Mouse (Mus musculus): Measurements from ENCODE around the gene Wdr43. TPM values are rescaled to one million over a fixed set of nuclear protein-coding genes. Genes with fewer than 3 reads are reported as not detected.

Gene Wdr43
- polyA plus RNA-seq, 1 experiment from 2014 or later: 67.4 TPM

DNA sequence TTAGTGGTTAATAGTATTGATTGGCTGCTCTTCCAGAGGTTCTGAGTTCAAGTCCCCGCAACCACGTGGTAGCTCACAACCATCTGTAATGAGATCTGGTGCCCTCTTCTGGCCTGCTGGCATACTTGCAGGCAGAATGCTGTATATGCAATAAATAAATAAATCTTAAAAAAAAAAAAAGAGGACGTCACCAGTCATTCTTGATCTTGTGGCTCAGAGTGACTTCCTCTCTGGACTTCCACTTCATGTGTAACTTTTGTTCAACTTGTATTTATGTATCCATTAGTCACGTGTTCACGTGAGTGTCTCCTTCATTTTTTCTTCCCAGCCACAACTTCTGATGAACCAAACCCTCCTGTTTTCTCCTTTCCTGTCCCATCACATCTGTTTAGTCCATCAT, 53.8 kb downstream of the Wdr43 start:
- H3K9me3 ChIP-seq (replicated peaks): no peaks in the 10 kb centered on the region
- H3K9ac ChIP-seq: no peak overlapping the region
- no peaks in the 10 kb centered on the region for H3K27me3 ChIP-seq
- H3K4me2 ChIP-seq (replicated peaks): no peak overlapping the region
- 88% methylated on average over 5 of the region's 5 CpGs for WGBS
- no peaks in the 10 kb centered on the region for H3K36me3 ChIP-seq
- H3K27ac ChIP-seq: no peak overlapping the region
- ATAC-seq (ENCODE audit: low FRiP score): no peak
- H3K4me1 ChIP-seq: no peaks in the 10 kb centered on the region
- no peak overlapping the region for H3K4me3 ChIP-seq

- WGBS: 45% methylated on average over 17 of the region's 17 CpGs
- ATAC-seq (ENCODE audit: low FRiP score): no peak
- H3K4me2 ChIP-seq (replicated peaks): no peak overlapping the region
Measured at GRCm38 (mm10) chr17:71671840-71672546, 56.3 kb downstream of the Wdr43 start.

GRCm38 (mm10) chr17:71673092-71673491, 57.4 kb downstream of the Wdr43 start, which contains the start of gene Togaram2:
Gene Togaram2 (plus strand): TSS chr17:71673261.
- Histone ChIP-seq H3K4me3 (no peak within 1 kb of the TSS), H3K9me3 (replicated peaks) (no peaks in the 10 kb centered on the region), H3K27me3 (no peaks in the 10 kb centered on the region), H3K4me1 (no peaks in the 10 kb centered on the region), H3K36me3 (no peaks in the 10 kb centered on the region), H3K9ac (no peak within 1 kb of the TSS), H3K4me2 (replicated peaks) (no peak within 1 kb of the TSS), H3K27ac (no peak within 1 kb of the TSS)
- no peak for ATAC-seq (ENCODE audit: low FRiP score)
- 51% methylated on average over 9 of the region's 9 CpGs for WGBS

More at GRCm38 (mm10) chr17:71671840-71672546, 56.3 kb downstream of the Wdr43 start:
- Histone ChIP-seq H3K4me3 (no peak overlapping the region), H3K36me3 (no peaks in the 10 kb centered on the region), H3K9me3 (replicated peaks) (no peaks in the 10 kb centered on the region), H3K9ac (no peak overlapping the region), H3K27me3 (no peaks in the 10 kb centered on the region), H3K27ac (no peak overlapping the region), H3K4me1 (no peaks in the 10 kb centered on the region)

DNA sequence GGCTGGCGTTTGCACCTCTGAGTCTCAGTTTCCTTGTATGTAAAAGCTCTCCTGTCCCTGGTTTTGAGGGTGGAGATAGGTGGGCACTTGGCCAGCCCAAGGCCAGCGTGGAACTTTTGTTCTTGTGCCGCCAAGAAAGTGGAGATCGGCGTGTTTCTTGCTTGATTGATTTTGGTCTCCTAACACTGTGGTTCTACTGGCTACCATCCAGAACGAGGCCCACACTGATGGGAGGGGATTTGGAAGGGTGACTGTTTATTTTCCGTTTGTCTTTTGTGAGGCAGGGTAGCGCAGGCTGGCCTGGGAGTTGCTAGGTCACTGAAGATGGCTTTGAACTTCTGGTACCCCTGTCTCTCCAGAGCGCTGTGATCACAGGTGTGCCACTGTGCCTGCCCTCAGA, 58.2 kb downstream of the Wdr43 start:
- 74% methylated on average over 9 of the region's 9 CpGs for WGBS
- ATAC-seq (ENCODE audit: low FRiP score): no peak
- Histone ChIP-seq H3K27ac (no peak overlapping the region), H3K4me3 (no peak overlapping the region), H3K4me2 (replicated peaks) (no peak overlapping the region), H3K9me3 (replicated peaks) (no peaks in the 10 kb centered on the region), H3K27me3 (no peaks in the 10 kb centered on the region), H3K4me1 (no peaks in the 10 kb centered on the region), H3K36me3 (no peaks in the 10 kb centered on the region), H3K9ac (no peak overlapping the region)

DNA sequence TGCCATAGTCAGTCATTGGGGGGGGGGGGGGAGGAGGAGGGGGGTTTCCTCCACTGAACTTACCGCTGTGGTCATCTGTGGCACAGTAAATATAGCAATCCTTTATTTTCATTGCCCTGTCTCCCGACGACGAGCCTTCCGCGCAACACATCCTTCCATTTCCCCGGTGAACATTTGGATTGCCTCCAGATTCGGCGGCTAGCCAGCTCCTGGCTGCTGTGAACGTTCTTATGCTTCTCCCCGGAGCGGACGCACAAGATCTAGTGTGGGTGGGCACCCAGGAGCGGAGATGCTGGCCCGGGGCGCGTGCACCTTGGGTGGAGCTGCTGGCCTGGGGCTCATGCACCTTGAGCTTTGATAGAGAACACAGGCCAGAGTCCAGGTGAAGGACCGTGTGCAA, 59.2 kb downstream of the Wdr43 start:
- no peaks in the 10 kb centered on the region for H3K4me1 ChIP-seq

DNA sequence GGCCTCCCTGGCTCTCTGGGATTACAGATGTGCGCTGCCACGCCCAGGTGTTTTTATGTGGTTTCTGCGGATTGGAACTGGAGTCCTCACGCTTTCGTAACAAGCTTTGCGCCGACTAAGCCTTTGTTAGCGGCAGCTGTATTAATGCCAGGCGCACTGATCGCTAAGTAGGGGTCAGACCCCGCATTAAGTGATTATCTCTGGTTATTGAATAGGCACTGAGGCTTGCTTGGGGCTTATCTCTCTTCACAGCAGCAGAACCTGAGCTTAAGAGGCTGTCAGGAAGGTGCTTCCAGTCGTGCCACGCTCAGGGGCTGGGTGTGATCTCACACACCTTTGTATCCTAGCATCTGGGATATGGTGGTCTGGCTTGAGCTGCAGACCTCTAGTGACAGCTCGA, 66.0 kb downstream of the Wdr43 start:
- Histone ChIP-seq H3K27me3 (no peaks in the 10 kb centered on the region), H3K4me1 (no peaks in the 10 kb centered on the region), H3K36me3 (no peaks in the 10 kb centered on the region), H3K4me3 (no peak overlapping the region), H3K9me3 (replicated peaks) (no peaks in the 10 kb centered on the region), H3K27ac (no peak overlapping the region), H3K9ac (no peak overlapping the region), H3K4me2 (replicated peaks) (no peak overlapping the region)
- ATAC-seq (ENCODE audit: low FRiP score): no peak
- 89% methylated on average over 14 of the region's 14 CpGs for WGBS

More for the DNA sequence above, 59.2 kb downstream of the Wdr43 start:
- Histone ChIP-seq H3K4me2 (replicated peaks) (no peak overlapping the region), H3K36me3 (no peaks in the 10 kb centered on the region), H3K27me3 (no peaks in the 10 kb centered on the region), H3K9me3 (replicated peaks) (no peaks in the 10 kb centered on the region), H3K9ac (no peak overlapping the region), H3K4me3 (no peak overlapping the region), H3K27ac (no peak overlapping the region)
- ATAC-seq (ENCODE audit: low FRiP score): no peak
- WGBS: 90% methylated on average over 18 of the region's 18 CpGs

DNA sequence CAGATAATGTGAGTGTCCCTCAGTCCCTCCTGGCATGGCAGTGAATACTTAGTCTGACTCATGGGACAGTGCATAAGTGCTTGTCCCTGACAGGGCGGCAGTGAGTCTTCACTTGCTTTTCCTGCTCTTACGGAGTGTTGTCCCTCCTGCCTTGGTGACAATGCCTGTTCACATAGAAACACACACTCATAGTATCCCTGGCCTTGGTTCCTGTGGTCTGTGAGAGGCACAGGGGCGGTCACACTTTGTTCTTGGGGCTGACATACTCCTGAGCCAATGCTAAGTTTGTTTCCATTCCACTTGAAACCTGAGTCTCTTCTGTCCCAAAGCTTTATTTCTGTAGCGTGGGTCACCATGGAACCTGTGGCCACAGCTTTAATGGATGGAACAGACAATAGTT, 66.7 kb downstream of the Wdr43 start:
- no peak for ATAC-seq (ENCODE audit: low FRiP score)
- H3K27ac ChIP-seq: no peak overlapping the region
- 88% methylated on average over 4 of the region's 4 CpGs for WGBS

DNA sequence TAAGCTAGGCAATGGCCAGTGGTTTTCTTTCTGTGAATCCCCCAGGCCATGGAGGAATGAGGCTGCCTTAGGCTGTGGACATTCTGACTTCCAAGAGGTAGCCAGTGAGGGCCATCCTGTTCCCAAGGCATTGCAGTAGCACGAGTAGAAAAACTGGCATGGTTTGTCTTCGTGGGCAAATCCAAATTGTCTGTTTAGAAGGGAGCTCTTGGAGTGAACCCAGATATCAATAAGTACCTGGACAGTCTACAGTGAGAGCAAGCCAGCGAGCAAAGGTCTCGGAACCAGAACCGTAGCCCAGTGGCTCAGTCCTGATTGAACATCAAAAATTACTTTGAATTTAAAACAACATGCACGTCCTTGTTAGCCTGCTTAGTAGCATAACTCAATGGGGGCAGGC, 67.6 kb downstream of the Wdr43 start:
- 91% methylated on average over 6 of the region's 6 CpGs for WGBS
- ATAC-seq (ENCODE audit: low FRiP score): no peak
- no peaks in the 10 kb centered on the region for H3K36me3 ChIP-seq
- H3K4me1 ChIP-seq: no peaks in the 10 kb centered on the region
- no peaks in the 10 kb centered on the region for H3K9me3 ChIP-seq (replicated peaks)
- H3K27me3 ChIP-seq: 0 out of 2 replicates have a peak, but pooled peaks cover 3% of the 10 kb centered on the region
- H3K4me2 ChIP-seq (replicated peaks): no peak overlapping the region
- no peak overlapping the region for H3K9ac ChIP-seq
- no peak overlapping the region for H3K4me3 ChIP-seq
- no peak overlapping the region for H3K27ac ChIP-seq

More for the DNA sequence above, 66.7 kb downstream of the Wdr43 start:
- H3K27me3 ChIP-seq: 0 out of 2 replicates have a peak, but pooled peaks cover under 1% of the 10 kb centered on the region
- H3K4me1 ChIP-seq: no peaks in the 10 kb centered on the region
- no peaks in the 10 kb centered on the region for H3K36me3 ChIP-seq
- H3K4me2 ChIP-seq (replicated peaks): no peak overlapping the region
- no peak overlapping the region for H3K9ac ChIP-seq
- H3K4me3 ChIP-seq: no peak overlapping the region
- no peaks in the 10 kb centered on the region for H3K9me3 ChIP-seq (replicated peaks)

DNA sequence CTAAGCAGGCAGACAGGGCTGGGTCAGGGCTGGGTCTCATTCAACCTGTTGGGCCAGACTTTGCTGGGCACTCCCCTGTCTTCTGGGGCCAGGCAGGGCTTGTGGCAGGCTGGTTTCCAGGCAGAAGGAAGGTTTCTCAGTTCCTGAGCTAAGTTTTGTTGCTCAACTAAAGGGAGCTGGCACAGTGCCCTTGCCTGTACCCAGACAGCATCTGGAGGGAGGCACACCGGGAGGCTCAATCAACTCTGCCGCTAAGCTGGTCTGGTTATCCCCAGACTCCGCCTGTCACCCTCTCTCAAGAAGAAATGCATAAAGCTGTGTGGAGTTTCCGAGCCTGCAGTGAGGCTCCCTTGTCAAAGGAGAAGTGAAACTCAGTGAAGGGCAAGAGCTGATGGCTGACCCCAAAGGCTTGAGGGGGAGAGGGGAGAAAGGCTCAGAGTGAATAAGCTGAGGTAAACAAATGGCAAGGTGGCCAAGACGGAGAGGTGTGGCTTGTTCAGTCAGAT, 68.5 kb downstream of the Wdr43 start:
- Histone ChIP-seq H3K4me3 (no peak overlapping the region), H3K36me3 (no peaks in the 10 kb centered on the region), H3K9me3 (replicated peaks) (no peaks in the 10 kb centered on the region), H3K4me1 (no peaks in the 10 kb centered on the region), H3K27me3 (0 out of 2 replicates have a peak, but pooled peaks cover 3% of the 10 kb centered on the region), H3K9ac (no peak overlapping the region), H3K27ac (no peak overlapping the region), H3K4me2 (replicated peaks) (no peak overlapping the region)
- WGBS: 53% methylated on average over 5 of the region's 5 CpGs
- no peak for ATAC-seq (ENCODE audit: low FRiP score)

DNA sequence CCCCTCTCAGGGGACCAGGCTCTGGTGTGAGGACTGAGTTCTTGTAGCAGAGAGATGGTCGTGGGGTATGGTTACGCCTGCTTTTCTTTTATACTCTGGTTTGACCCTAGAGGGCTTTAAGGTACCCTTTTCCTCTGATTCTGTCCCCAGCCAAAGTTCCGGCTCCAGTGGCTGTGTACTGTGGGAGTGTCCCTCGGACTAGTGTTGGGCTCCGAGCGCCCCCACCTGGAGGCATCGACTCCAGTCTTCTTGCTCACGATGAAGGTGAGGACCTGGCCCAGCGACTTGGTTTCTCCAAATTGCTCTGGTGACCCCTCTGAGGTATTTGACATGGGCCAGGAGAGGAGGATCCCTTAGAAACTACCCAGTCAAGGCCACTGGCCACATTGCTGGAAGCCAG, 71.7 kb downstream of the Wdr43 start:
- H3K4me1 ChIP-seq: peaks cover 5% of the 10 kb centered on the region; the same call in 1 of the 2 replicates
- no peak overlapping the region for H3K27ac ChIP-seq
- 71% methylated on average over 9 of the region's 9 CpGs for WGBS
- H3K9ac ChIP-seq: no peak overlapping the region
- no peak overlapping the region for H3K4me2 ChIP-seq (replicated peaks)
- H3K4me3 ChIP-seq: no peak overlapping the region
- no peak for ATAC-seq (ENCODE audit: low FRiP score)
- no peaks in the 10 kb centered on the region for H3K9me3 ChIP-seq (replicated peaks)
- H3K27me3 ChIP-seq: 0 out of 2 replicates have a peak, but pooled peaks cover 3% of the 10 kb centered on the region
- H3K36me3 ChIP-seq: no peaks in the 10 kb centered on the region

- H3K9me3 ChIP-seq (replicated peaks): no peaks in the 10 kb centered on the region
Measured at GRCm38 (mm10) chr17:71689903-71690302, 74.2 kb downstream of the Wdr43 start.

DNA sequence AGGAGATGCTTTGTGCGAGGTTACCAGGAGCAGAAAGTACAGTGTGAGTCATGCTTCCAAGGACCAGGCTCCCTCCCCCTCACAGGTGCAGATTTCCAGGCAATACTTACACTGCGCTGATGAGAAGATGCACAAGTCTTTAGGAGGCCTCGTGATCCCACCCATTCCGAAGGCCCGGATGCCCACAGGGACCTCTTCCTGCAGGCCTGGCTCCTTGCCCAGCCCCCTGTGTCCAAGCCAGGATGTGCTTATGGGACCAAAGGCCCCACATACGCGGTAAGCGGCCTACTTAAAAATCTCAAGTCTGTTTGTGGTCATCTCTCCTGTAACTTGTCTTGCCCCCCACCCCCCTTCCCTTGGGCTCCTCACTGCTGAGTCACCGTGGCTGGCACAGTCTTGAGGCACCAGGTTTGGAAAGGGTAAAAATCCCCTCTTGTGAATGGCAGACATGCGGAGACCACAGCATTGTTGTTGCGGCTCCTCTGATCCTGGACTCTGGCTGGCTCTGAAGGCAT, 75.7 kb downstream of the Wdr43 start:
- 77% methylated on average over 11 of the region's 11 CpGs for WGBS

More at GRCm38 (mm10) chr17:71689903-71690302, 74.2 kb downstream of the Wdr43 start:
- Histone ChIP-seq H3K9ac (no peak overlapping the region), H3K4me3 (no peak overlapping the region), H3K4me1 (peaks cover 13% of the 10 kb centered on the region; the same call in 1 of the 2 replicates), H3K27me3 (0 out of 2 replicates have a peak, but pooled peaks cover 3% of the 10 kb centered on the region), H3K4me2 (replicated peaks) (no peak overlapping the region), H3K27ac (no peak overlapping the region), H3K36me3 (no peaks in the 10 kb centered on the region)
- 80% methylated on average over 5 of the region's 5 CpGs for WGBS
- ATAC-seq (ENCODE audit: low FRiP score): no peak

More for the DNA sequence above, 75.7 kb downstream of the Wdr43 start:
- no peaks in the 10 kb centered on the region for H3K9me3 ChIP-seq (replicated peaks)
- H3K4me3 ChIP-seq: no peak overlapping the region
- H3K27me3 ChIP-seq: 0 out of 2 replicates have a peak, but pooled peaks cover 3% of the 10 kb centered on the region
- H3K4me1 ChIP-seq: peaks cover 18% of the 10 kb centered on the region
- ATAC-seq (ENCODE audit: low FRiP score): no peak; the same call in 1 of the 2 replicates
- no peaks in the 10 kb centered on the region for H3K36me3 ChIP-seq
- no peak overlapping the region for H3K27ac ChIP-seq
- no peak overlapping the region for H3K9ac ChIP-seq
- no peak overlapping the region for H3K4me2 ChIP-seq (replicated peaks)
